Mouse (Mus musculus): ENCODE data around the gene Txnrd2. TPM values are rescaled to one million over a fixed set of nuclear protein-coding genes. Genes with fewer than 3 reads are reported as not detected.
A peak's percentile ranks its signal among the peaks of the same experiment; 100 is the strongest.

Txnrd2 gene
- total and polyA plus RNA-seq, 2 experiments from 2014 or later: 22.9 to 38.3 TPM

DNA sequence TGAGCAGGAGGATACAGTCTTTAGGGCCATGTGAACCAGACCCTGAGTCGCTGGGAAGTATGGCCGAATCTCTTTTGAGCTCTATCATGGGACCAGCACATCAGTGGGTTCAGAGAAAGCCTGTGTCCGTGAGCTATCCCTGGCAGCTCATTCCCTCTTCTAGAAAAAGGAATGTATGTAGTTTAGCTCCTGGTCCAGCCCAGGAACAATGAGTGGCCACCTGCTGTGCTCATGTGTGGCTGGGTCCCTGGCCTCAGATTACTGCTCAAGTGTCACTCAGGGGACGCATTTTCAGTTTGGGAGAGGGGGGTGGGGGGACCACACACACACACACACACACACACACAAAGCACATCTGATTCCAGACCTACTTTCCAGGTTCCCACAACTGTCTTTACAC is 46.2 kb downstream of the Txnrd2 start:
- no peak for TF ChIP-seq CTCF (IDR thresholded peaks at IDR 0.05)
- WGBS: 53% methylated on average over 4 of the region's 4 CpGs

GRCm38 (mm10) chr16:18472976-18473375 is 46.8 kb downstream of the Txnrd2 start:
- H3K36me3 ChIP-seq (ENCODE audit: insufficient read depth, low read length): peaks cover 46% of the 10 kb centered on the region
- no peak overlapping the region for H3K27ac ChIP-seq (ENCODE audit: low read depth, low read length)
- no peak overlapping the region for H3K9ac ChIP-seq (replicated peaks; ENCODE audit: low read length, poor library complexity, severe bottlenecking)
- DNase-seq (ENCODE audit: low spot score): no peak
- no peak for TF ChIP-seq CTCF (IDR thresholded peaks at IDR 0.05)
- no peak for ATAC-seq (ENCODE audit: low FRiP score)
- no peaks in the 10 kb centered on the region for H3K4me1 ChIP-seq (ENCODE audit: insufficient read depth, low read length)
- no peaks in the 10 kb centered on the region for H3K9me3 ChIP-seq (ENCODE audit: low read length)
- no peak overlapping the region for H3K4me3 ChIP-seq (ENCODE audit: low read depth, low read length)
- no peaks in the 10 kb centered on the region for H3K27me3 ChIP-seq (ENCODE audit: insufficient read depth, low read length)
- 92% methylated on average over 8 of the region's 8 CpGs for WGBS
- no peak overlapping the region for H3K4me2 ChIP-seq (ENCODE audit: low read depth, low read length, poor library complexity, severe bottlenecking)

More for the DNA sequence above, 46.2 kb downstream of the Txnrd2 start:
- Histone ChIP-seq H3K27me3 (ENCODE audit: insufficient read depth, low read length) (no peaks in the 10 kb centered on the region), H3K4me3 (ENCODE audit: low read depth, low read length) (no peak overlapping the region), H3K36me3 (ENCODE audit: insufficient read depth, low read length) (peaks cover 41% of the 10 kb centered on the region), H3K9me3 (ENCODE audit: low read length) (no peaks in the 10 kb centered on the region), H3K4me1 (ENCODE audit: insufficient read depth, low read length) (no peaks in the 10 kb centered on the region), H3K9ac (replicated peaks; ENCODE audit: low read length, poor library complexity, severe bottlenecking) (no peak overlapping the region), H3K27ac (ENCODE audit: low read depth, low read length) (no peak overlapping the region), H3K4me2 (ENCODE audit: low read depth, low read length, poor library complexity, severe bottlenecking) (no peak overlapping the region)
- ATAC-seq (ENCODE audit: low FRiP score): no peak
- DNase-seq (ENCODE audit: low spot score): no peak

DNA sequence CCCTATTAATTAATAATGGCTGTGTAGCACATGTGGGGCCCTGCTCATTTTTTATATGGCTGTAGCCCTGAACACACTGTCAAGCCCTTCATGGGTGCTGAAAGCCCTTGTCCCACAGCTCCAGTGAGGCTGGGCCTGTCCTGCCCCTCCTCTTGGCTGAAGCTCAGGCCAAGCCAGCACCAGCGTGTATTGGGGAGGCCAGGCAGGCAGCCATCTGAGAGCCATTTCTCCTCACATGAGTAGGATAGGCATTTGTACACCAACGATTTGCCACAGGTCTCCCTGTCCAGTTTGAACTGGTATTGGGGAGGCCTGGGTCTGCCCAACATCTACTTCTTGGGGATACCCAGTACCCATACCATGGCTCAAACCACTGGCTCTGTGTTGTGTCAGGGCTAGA is 47.8 kb downstream of the Txnrd2 start:
- Histone ChIP-seq H3K36me3 (ENCODE audit: insufficient read depth, low read length) (peaks cover 45% of the 10 kb centered on the region), H3K27ac (ENCODE audit: low read depth, low read length) (no peak overlapping the region), H3K4me3 (ENCODE audit: low read depth, low read length) (no peak overlapping the region), H3K4me1 (ENCODE audit: insufficient read depth, low read length) (no peaks in the 10 kb centered on the region), H3K4me2 (ENCODE audit: low read depth, low read length, poor library complexity, severe bottlenecking) (no peak overlapping the region), H3K9me3 (ENCODE audit: low read length) (no peaks in the 10 kb centered on the region), H3K9ac (replicated peaks; ENCODE audit: low read length, poor library complexity, severe bottlenecking) (no peak overlapping the region), H3K27me3 (ENCODE audit: insufficient read depth, low read length) (no peaks in the 10 kb centered on the region)
- WGBS: 95% methylated on average over 2 of the region's 2 CpGs
- no peak for ATAC-seq (ENCODE audit: low FRiP score)
- DNase-seq (ENCODE audit: low spot score): no peak
- TF ChIP-seq CTCF (IDR thresholded peaks at IDR 0.05): no peak

DNA sequence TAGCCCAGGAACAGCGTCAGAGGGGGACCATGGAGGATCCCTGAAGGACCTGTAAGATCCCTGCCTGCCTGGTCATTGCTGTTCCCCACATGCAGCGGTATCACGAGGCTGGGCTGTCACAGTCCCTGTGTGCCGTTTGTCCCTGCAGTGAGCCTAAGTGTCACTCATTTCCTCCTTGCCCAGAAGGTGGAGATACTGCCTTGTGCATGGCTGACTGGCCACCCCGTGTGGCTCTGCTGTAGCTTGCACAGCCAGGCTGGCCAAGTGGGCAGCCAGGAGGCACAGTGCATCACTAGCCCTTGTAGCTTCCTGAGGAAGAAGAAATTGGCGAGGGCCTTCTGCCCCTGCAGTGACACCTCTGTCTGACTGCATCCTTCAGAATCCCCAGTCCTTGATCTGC is 51.8 kb downstream of the Txnrd2 start:
- TF ChIP-seq CTCF (IDR thresholded peaks at IDR 0.05): peak; percentile 35
- Histone ChIP-seq H3K4me2 (ENCODE audit: low read depth, low read length, poor library complexity, severe bottlenecking) (no peak overlapping the region), H3K27me3 (ENCODE audit: insufficient read depth, low read length) (no peaks in the 10 kb centered on the region), H3K4me3 (ENCODE audit: low read depth, low read length) (no peak overlapping the region), H3K36me3 (ENCODE audit: insufficient read depth, low read length) (peaks cover 19% of the 10 kb centered on the region), H3K9ac (replicated peaks; ENCODE audit: low read length, poor library complexity, severe bottlenecking) (no peak overlapping the region), H3K4me1 (ENCODE audit: insufficient read depth, low read length) (no peaks in the 10 kb centered on the region), H3K27ac (ENCODE audit: low read depth, low read length) (no peak overlapping the region), H3K9me3 (ENCODE audit: low read length) (no peaks in the 10 kb centered on the region)
- ATAC-seq (ENCODE audit: low FRiP score) (no peak), DNase-seq (ENCODE audit: low spot score) (peak; percentile 3)
- WGBS: 73% methylated on average over 6 of the region's 6 CpGs

- ATAC-seq (ENCODE audit: low FRiP score): no peak
- H3K4me2 ChIP-seq (ENCODE audit: low read depth, low read length, poor library complexity, severe bottlenecking): no peak overlapping the region
Observed at GRCm38 (mm10) chr16:18479667-18480066, 53.5 kb downstream of the Txnrd2 start.

GRCm38 (mm10) chr16:18480933-18481485 is 54.8 kb downstream of the Txnrd2 start:
- no peak overlapping the region for H3K9ac ChIP-seq (replicated peaks; ENCODE audit: low read length, poor library complexity, severe bottlenecking)
- 59% methylated on average over 4 of the region's 4 CpGs for WGBS
- no peaks in the 10 kb centered on the region for H3K4me1 ChIP-seq (ENCODE audit: insufficient read depth, low read length)
- ATAC-seq (ENCODE audit: low FRiP score) (no peak), DNase-seq (ENCODE audit: low spot score) (no peak)
- H3K4me2 ChIP-seq (ENCODE audit: low read depth, low read length, poor library complexity, severe bottlenecking): no peak overlapping the region
- H3K4me3 ChIP-seq (ENCODE audit: low read depth, low read length): no peak overlapping the region
- H3K9me3 ChIP-seq (ENCODE audit: low read length): no peaks in the 10 kb centered on the region
- H3K27ac ChIP-seq (ENCODE audit: low read depth, low read length): no peak overlapping the region
- no peaks in the 10 kb centered on the region for H3K27me3 ChIP-seq (ENCODE audit: insufficient read depth, low read length)
- H3K36me3 ChIP-seq (ENCODE audit: insufficient read depth, low read length): peaks cover 12% of the 10 kb centered on the region
- no peak for TF ChIP-seq CTCF (IDR thresholded peaks at IDR 0.05)

More at GRCm38 (mm10) chr16:18479667-18480066, 53.5 kb downstream of the Txnrd2 start:
- no peak for DNase-seq (ENCODE audit: low spot score)
- Histone ChIP-seq H3K9me3 (ENCODE audit: low read length) (no peaks in the 10 kb centered on the region), H3K27ac (ENCODE audit: low read depth, low read length) (no peak overlapping the region), H3K9ac (replicated peaks; ENCODE audit: low read length, poor library complexity, severe bottlenecking) (0 out of 2 replicates have a peak overlapping the region, but pooled peaks have one; percentile 29), H3K36me3 (ENCODE audit: insufficient read depth, low read length) (peaks cover 16% of the 10 kb centered on the region), H3K27me3 (ENCODE audit: insufficient read depth, low read length) (no peaks in the 10 kb centered on the region), H3K4me1 (ENCODE audit: insufficient read depth, low read length) (no peaks in the 10 kb centered on the region), H3K4me3 (ENCODE audit: low read depth, low read length) (no peak overlapping the region)
- WGBS: 45% methylated on average over 7 of the region's 7 CpGs
- no peak for TF ChIP-seq CTCF (IDR thresholded peaks at IDR 0.05)

Data from midbrain, postnatal 0 days (tissue).